Mouse (Mus musculus) stomach, embryonic 16.5 days (tissue): ENCODE results near the gene Sgsm3. TPM values are rescaled to one million over a fixed set of nuclear protein-coding genes. Genes with fewer than 3 reads are reported as not detected.
A peak's percentile ranks its signal among the peaks of the same experiment; 100 is the strongest.

Source experiments
- ATAC-seq: fragments of 200-750 bp; cut with Nextera tagmentation; 2 replicates; pipeline ENCODE4 v1.8.0; 2017; ENCODE audit warnings: moderate number of reproducible peaks, moderate TSS enrichment; ENCODE audit not compliant: insufficient read depth, low FRiP score
- H3K27ac ChIP-seq: fragments of 300-500 bp; sonication (generic); 2 replicates; pipeline ENCODE4 v1.5.1; 2014; ENCODE audit warnings: low read length
- H3K27me3 ChIP-seq: fragments of 300-500 bp; sonication (generic); 2 replicates; pipeline ENCODE4 v1.6.1; 2014; ENCODE audit warnings: low read length, control low read depth, mixed read lengths; ENCODE audit not compliant: control insufficient read depth, insufficient read depth
- H3K36me3 ChIP-seq: fragments of 300-500 bp; sonication (generic); 2 replicates; pipeline ENCODE4 v1.6.1; 2014; ENCODE audit warnings: low read length; ENCODE audit not compliant: control insufficient read depth, insufficient read depth
- H3K4me1 ChIP-seq: fragments of 300-500 bp; sonication (generic); 2 replicates; pipeline ENCODE4 v1.6.1; 2014; ENCODE audit warnings: low read length, control low read depth, mixed read lengths; ENCODE audit not compliant: control insufficient read depth, insufficient read depth
- H3K4me2 ChIP-seq: fragments of 300-500 bp; sonication (generic); 2 replicates; pipeline ENCODE4 v1.6.1; 2014; ENCODE audit warnings: low read depth, low read length, mixed read lengths
- H3K4me3 ChIP-seq: fragments of 300-500 bp; sonication (generic); replicated peaks from 2 replicates; pipeline ENCODE4 v1.5.1; 2014; ENCODE audit warnings: mild to moderate bottlenecking, low read length
- H3K9ac ChIP-seq: fragments of 300-500 bp; sonication (generic); 2 replicates; pipeline ENCODE4 v1.6.1; 2014; ENCODE audit warnings: low read length
- H3K9me3 ChIP-seq: fragments of 300-500 bp; sonication (generic); replicated peaks from 2 replicates; pipeline ENCODE4 v1.6.1; 2016; ENCODE audit warnings: low read length, control low read depth; ENCODE audit not compliant: control insufficient read depth
- WGBS: fragments of 180-500 bp; shearing (Covaris S2); extraction: QIAGEN DNeasy Blood & Tissue Kit; methylation state at CpG from one replicate; pipeline ENCODE4 v1.1.7; 2014; 5-methylcytosine and 5-hydroxymethylcytosine counted together
- polyA plus RNA-seq: library from polyadenylated mRNA; unstranded; fragments of >200 nt; fragmentation: Nextera tagmentation; extraction: Ambion mirVana; gene quantifications from 2 replicates; pipeline ENCODE4 v1.2.1, GENCODE M21; 2015

The Sgsm3 gene
- polyA plus RNA-seq, 1 experiment from 2014 or later: 55.9 TPM

GRCm38 (mm10) chr15:80955836-80956438 lies 21.6 kb upstream of the Sgsm3 start:
- no peak overlapping the region for H3K9ac ChIP-seq
- no peaks in the 10 kb centered on the region for H3K27me3 ChIP-seq
- H3K4me1 ChIP-seq: no peaks in the 10 kb centered on the region; the same call in 1 of the 2 replicates
- H3K4me2 ChIP-seq: no peak overlapping the region
- H3K36me3 ChIP-seq: peaks cover 39% of the 10 kb centered on the region
- ATAC-seq: no peak
- H3K4me3 ChIP-seq: no peak overlapping the region
- H3K9me3 ChIP-seq: no peaks in the 10 kb centered on the region
- H3K27ac ChIP-seq: no peak overlapping the region
- 93% methylated on average over 12 of the region's 12 CpGs for WGBS

- H3K36me3 ChIP-seq: peaks cover 34% of the 10 kb centered on the region
- no peak overlapping the region for H3K9ac ChIP-seq
These were observed 8.2 kb upstream of the Sgsm3 start for GRCm38 (mm10) chr15:80969371-80969770.

GRCm38 (mm10) chr15:80974311-80974710 lies 3.3 kb upstream of the Sgsm3 start:
- no peak overlapping the region for H3K4me2 ChIP-seq
- 0 out of 2 replicates have a peak, but pooled peaks cover under 1% of the 10 kb centered on the region for H3K36me3 ChIP-seq
- H3K27me3 ChIP-seq: no peaks in the 10 kb centered on the region
- no peak overlapping the region for H3K27ac ChIP-seq
- peaks cover 6% of the 10 kb centered on the region; the same call in 1 of the 2 replicates for H3K4me1 ChIP-seq
- no peak for ATAC-seq
- WGBS: 33% methylated on average over 5 of the region's 5 CpGs
- no peak overlapping the region for H3K4me3 ChIP-seq
- H3K9ac ChIP-seq: no peak overlapping the region
- no peaks in the 10 kb centered on the region for H3K9me3 ChIP-seq

More at GRCm38 (mm10) chr15:80969371-80969770, 8.2 kb upstream of the Sgsm3 start:
- Histone ChIP-seq H3K9me3 (no peaks in the 10 kb centered on the region), H3K27ac (no peak overlapping the region), H3K27me3 (no peaks in the 10 kb centered on the region), H3K4me1 (no peaks in the 10 kb centered on the region), H3K4me2 (no peak overlapping the region), H3K4me3 (no peak overlapping the region)
- no peak for ATAC-seq
- 77% methylated on average over 1 of the region's 1 CpGs for WGBS

GRCm38 (mm10) chr15:80975666-80976065 lies 1.9 kb upstream of the Sgsm3 start:
- no peak for ATAC-seq
- Histone ChIP-seq H3K4me2 (no peak overlapping the region), H3K4me3 (no peak overlapping the region), H3K27me3 (no peaks in the 10 kb centered on the region), H3K9me3 (no peaks in the 10 kb centered on the region), H3K4me1 (peaks cover 15% of the 10 kb centered on the region; the same call in 1 of the 2 replicates), H3K27ac (peak overlapping the region; percentile 60), H3K36me3 (no peaks in the 10 kb centered on the region), H3K9ac (no peak overlapping the region)
- 60% methylated on average over 3 of the region's 3 CpGs for WGBS

DNA sequence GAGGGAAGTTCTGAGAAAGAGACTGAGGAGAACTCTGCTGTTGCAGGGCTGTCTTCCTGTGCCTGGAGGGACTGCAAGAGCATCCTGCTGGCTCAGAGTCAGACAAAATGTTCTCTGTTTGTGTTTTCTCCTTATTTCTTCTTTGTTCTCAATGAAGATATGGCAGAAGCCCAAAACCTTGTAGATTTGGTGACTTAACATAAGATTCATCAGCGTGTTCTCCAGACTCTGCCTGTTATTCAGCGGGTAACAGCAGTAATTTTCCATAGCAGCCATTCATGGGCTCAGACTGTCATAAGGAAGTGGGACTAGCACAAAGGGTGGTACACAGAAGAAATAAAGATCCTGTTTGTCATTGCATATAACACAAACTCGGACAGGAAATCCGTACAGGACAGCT lies 2.0 kb downstream of the Sgsm3 start:
- peaks cover 21% of the 10 kb centered on the region; the same call in 1 of the 2 replicates for H3K4me1 ChIP-seq
- H3K9ac ChIP-seq: no peak overlapping the region
- no peak overlapping the region; the same call in 1 of the 2 replicates for H3K27ac ChIP-seq
- H3K9me3 ChIP-seq: no peaks in the 10 kb centered on the region
- H3K4me3 ChIP-seq: no peak overlapping the region
- peak overlapping the region; percentile 92; the same call in 1 of the 2 replicates for H3K4me2 ChIP-seq
- ATAC-seq: no peak
- WGBS: 57% methylated on average over 4 of the region's 4 CpGs
- H3K36me3 ChIP-seq: no peaks in the 10 kb centered on the region
- H3K27me3 ChIP-seq: no peaks in the 10 kb centered on the region

GRCm38 (mm10) chr15:80981176-80981575 lies 3.6 kb downstream of the Sgsm3 start:
- H3K9me3 ChIP-seq: no peaks in the 10 kb centered on the region
- H3K27me3 ChIP-seq: no peaks in the 10 kb centered on the region
- 67% methylated on average over 4 of the region's 4 CpGs for WGBS
- no peaks in the 10 kb centered on the region for H3K36me3 ChIP-seq
- no peak for ATAC-seq
- H3K4me1 ChIP-seq: peaks cover 21% of the 10 kb centered on the region; the same call in 1 of the 2 replicates
- H3K4me2 ChIP-seq: no peak overlapping the region
- H3K4me3 ChIP-seq: no peak overlapping the region
- H3K9ac ChIP-seq: no peak overlapping the region
- no peak overlapping the region for H3K27ac ChIP-seq

DNA sequence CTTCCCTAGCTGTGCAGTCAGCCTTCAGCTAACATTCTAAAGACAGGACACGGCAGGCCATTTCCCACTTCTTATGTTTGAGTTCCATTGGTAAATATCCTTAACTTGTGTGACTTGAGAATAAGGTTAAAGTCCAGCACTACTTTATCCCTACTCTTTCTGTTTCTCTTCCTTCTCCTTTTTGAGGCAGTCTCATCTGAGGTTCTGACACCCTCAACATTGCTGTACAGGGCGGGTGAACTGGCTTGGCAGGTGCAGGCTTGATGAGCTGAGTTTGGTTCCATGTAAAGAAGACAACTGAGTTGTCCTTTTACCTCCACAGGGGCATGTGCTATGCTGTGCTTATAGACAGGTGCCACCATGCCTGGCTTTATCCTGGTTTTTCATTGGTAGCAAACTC lies 5.7 kb downstream of the Sgsm3 start:
- Histone ChIP-seq H3K4me1 (peaks cover 27% of the 10 kb centered on the region), H3K36me3 (no peaks in the 10 kb centered on the region), H3K9ac (no peak overlapping the region), H3K27me3 (no peaks in the 10 kb centered on the region), H3K4me2 (0 out of 2 replicates have a peak overlapping the region, but pooled peaks have one; percentile 15), H3K4me3 (no peak overlapping the region), H3K9me3 (no peaks in the 10 kb centered on the region), H3K27ac (peak overlapping the region; percentile 87)
- ATAC-seq: peak; percentile 68
- WGBS: 63% methylated on average over 2 of the region's 2 CpGs

DNA sequence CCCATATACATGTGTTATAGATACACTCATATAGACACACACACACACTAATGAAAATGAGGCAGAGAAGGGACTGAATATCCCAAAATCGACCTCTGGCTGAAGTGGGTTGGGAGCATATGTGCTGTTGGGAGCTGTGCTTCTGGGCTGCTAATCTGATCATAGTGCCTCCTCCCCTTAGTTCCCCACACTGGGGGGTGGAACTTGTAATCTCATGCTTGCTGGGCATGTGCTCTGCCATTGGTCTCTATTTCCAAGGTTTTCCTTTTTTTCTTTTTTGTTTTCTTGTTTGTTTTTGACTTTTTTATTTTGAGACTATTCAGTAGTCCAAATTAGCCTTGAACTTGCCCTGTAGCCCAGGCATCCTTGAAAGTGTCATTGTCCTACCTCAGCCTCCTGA lies 10.8 kb downstream of the Sgsm3 start:
- ATAC-seq: no peak
- 36% methylated on average over 1 of the region's 1 CpGs for WGBS

GRCm38 (mm10) chr15:80989712-80990111 lies 12.1 kb downstream of the Sgsm3 start:
- Histone ChIP-seq H3K9ac (no peak overlapping the region), H3K4me3 (no peak overlapping the region), H3K4me1 (peaks cover 6% of the 10 kb centered on the region), H3K36me3 (no peaks in the 10 kb centered on the region), H3K4me2 (peak overlapping the region; percentile 16; the same call in 1 of the 2 replicates), H3K27me3 (no peaks in the 10 kb centered on the region), H3K9me3 (no peaks in the 10 kb centered on the region), H3K27ac (peak overlapping the region; percentile 92)
- WGBS: 39% methylated on average over 3 of the region's 3 CpGs
- peak; percentile 96 for ATAC-seq

More for the DNA sequence above, 10.8 kb downstream of the Sgsm3 start:
- Histone ChIP-seq H3K4me2 (no peak overlapping the region), H3K27me3 (no peaks in the 10 kb centered on the region), H3K36me3 (no peaks in the 10 kb centered on the region), H3K9me3 (no peaks in the 10 kb centered on the region), H3K27ac (peak overlapping the region; percentile 92), H3K4me1 (peaks cover 6% of the 10 kb centered on the region), H3K4me3 (no peak overlapping the region), H3K9ac (no peak overlapping the region)
